Mouse (Mus musculus): ENCODE results near the gene Camk2d. TPM values are rescaled to one million over a fixed set of nuclear protein-coding genes. Genes with fewer than 3 reads are reported as not detected.

Gene Camk2d
- polyA plus RNA-seq (2015; fragmentation: Illumina TruSeq; extraction: RNeasy Lipid Tissue Mini Kit (QIAGEN cat#74804); ENCODE audit: insufficient read depth, low replicate concordance), result 106 TPM

DNA sequence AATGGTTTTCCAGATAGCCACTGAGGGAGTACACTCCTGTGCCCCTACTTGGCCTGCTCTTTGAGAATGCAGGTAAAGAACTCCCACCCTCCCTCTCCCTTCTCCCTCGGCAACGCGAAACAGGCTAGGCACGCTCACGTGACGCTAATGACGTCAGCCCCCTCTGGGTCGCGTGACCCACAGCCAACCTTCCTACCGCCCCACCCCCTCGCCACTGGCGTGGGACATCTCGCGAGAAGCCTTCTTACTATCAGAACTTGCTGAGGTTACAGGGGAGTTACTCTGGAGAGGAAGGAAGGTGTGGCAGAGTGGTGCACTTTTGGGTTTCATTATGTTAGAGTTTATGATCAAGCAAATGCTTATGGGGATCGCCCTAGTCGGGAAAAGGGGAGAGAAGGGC lies at the start of gene Camk2d:
Gene Camk2d (plus strand): TSS at position 217 of the 400 bp plus-strand sequence.

Other genes with a start within 250 kb of the Camk2d start
- gene Arsj, start 232.6 kb upstream of the Camk2d start, polyA plus RNA-seq (2015; fragmentation: Illumina TruSeq; extraction: RNeasy Lipid Tissue Mini Kit (QIAGEN cat#74804); ENCODE audit: insufficient read depth, low replicate concordance), result not detected